Mouse (Mus musculus) frontal cortex, postnatal 14 days (tissue): ENCODE data around the gene Btn2a2.
A peak's percentile ranks its signal among the peaks of the same experiment; 100 is the strongest.

Source experiments
- DNase-seq, 2 experiments: peaks; one replicate each; pipeline ENCODE4 v3.0.0; 2022; ENCODE audit warnings: low spot score in 2 of 2

Gene Btn2a2

DNA sequence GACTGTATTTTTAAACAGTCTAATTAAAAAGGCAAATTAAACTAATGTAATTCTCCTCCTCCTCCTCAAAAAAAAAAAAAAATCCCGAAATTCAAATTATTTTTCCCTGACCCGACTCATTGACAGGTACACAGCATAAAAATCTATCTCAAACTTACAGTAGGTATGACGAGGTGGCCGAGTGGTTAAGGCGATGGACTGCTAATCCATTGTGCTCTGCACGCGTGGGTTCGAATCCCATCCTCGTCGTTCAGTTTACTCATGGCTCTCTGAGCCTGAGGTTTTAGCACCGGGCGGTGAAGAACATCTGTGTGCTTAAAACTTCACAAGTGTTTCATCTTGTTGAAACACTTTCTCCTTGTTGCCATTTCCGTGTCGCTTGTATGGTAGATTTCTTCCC is 33.0 kb upstream of the Btn2a2 start:
- DNase-seq = peak; percentile 42 to 74

DNA sequence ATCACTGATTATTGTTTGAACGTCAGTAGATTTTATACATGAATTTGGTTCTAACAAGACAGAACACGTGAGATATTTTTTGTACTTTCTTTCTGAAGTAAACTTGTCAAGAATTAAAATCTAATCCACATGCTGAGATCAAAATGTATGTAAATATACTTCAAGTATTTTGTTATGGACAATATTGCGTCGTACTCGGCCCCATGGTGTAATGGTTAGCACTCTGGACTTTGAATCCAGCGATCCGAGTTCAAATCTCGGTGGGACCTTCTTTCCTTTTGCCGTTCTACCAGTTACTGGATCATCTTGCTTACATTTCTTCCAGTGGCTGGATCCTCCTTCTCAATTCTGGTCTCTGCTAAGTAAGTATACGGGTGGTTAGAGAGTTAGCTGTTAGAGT is 30.8 kb upstream of the Btn2a2 start:
- DNase-seq = peak; percentile 63 to 81

DNA sequence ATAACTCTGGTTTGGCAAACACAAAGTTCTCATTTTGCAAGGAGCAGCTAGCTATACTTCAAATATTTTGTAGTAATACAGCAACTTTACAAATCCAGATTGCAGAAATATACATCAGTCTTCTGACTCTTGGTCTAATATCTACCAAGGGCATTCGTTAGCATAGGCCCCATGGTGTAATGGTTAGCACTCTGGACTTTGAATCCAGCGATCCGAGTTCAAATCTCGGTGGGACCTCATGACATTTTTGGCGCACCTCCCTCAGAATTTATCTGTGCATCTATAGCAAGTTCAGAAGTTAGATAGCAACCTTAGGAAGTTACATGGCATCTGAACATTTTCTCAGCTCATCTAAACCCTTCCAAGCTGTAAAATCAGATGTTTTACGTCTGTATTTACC is 30.2 kb upstream of the Btn2a2 start:
- DNase-seq = peak; percentile 50 to 83

DNA sequence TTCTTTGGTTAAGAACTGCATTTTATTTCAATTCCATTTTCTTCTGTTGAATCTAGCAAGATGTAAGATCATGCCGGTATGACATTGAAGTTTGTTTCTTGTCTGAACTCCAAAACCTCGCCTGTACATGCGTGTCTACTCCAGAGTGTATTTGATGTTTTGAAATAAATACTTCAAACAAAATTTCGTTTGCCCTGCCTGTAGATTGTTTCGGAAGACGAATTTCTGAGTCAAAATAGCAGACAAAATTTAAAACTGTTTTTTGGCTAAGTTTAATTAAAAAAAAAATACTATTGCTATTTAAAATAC is 29.6 kb upstream of the Btn2a2 start:
- DNase-seq = no peak

DNA sequence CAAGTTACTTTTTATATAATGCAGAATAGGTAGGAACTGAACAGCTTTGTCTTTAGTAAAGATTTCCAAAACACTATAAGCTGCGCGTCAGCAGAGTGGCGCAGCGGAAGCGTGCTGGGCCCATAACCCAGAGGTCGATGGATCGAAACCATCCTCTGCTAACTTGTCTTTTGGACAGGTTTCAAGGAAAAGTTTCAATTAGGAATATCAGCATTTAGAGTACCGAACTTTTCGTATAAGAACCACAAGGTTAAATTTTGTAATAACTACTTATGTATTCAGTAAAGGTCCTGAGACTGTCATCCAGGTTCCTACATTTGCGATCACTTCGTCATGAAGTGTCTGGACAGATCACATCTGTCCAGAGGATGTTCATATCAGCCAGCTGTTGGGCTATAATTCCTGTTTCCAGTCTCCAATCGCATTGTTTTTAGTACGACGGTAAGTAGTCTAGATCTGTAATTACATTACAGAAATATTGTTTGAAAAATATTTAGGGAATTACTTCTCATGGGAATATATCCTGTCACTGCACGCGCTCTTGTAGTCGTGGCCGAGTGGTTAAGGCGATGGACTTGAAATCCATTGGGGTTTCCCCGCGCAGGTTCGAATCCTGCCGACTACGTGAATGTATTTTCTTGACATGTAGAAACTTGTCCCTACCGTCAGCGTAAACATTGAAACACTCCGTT is 29.1 kb upstream of the Btn2a2 start:
- peak; percentile 83 to 94 for DNase-seq

DNA sequence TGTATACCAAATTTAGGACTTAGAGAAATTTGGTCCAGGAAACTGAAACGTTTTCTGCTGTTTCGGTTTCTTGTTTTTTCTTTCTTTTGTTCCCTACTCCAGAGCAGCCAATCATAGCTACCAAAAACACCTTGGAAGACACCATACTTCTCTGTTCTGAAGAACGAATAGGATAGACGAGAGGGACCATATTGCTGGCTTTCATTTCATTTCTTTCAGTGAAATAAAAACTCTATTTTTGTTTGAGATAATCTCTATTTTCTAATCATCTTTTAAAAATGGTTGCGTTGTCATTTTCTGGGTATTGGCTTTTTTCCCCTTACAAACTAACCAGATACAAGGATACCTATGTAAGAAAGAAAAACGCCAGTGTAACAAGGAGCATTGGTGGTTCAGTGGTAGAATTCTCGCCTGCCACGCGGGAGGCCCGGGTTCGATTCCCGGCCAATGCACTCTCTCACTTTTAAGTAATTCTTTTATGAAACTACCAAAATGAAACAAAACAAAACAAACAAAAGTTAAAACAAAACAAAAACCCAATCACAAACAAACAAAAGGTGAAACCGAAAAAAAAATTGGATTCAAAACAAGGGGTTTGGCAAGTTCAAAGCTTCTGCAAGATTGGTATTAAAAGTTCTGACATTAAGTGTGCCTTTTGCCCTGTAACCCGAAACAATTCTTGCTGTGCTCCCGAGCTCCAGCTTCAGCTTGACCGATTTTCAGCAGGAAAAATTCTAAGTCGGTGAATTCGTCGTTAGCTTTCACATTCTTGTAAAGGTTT is 28.4 kb upstream of the Btn2a2 start:
- DNase-seq = peak in 1 of 2 experiments; percentile 70

DNA sequence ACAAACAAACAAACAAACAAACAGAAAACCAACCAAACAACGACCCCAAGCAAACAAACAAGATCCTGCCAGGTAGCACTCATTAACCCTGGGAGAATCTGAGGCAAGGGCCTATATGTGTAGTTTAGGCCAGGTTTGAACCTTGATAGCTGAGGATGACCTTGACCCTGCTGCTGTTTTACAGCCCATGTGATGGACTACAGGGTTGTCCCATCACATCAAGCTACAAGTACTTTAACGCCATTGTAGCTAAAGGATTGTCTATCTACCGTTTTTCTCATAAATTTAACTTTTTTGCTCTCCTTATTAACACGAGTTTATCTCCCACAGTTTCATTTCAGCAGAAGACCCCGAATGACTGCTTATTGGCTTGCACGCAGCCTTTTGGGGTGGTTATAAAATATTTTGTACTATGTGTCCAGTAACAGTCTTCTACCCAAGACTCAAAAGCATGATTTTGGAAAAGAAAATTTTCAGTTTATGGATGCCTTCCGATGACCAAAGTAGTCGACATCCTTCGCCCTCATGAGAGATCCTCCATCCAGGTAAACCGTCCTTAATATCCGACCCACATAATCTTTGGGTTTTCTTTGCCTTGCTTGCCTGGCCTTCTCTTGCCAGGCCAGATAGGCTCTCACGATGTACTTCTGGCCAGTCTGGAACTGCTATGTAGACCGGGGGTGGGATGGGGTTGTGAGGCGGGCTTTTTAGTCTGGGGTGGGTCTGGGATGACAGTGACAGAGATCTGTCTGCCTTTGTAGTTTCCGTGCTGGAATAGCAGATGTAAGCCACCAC is 27.4 kb upstream of the Btn2a2 start:
- no peak for DNase-seq

DNA sequence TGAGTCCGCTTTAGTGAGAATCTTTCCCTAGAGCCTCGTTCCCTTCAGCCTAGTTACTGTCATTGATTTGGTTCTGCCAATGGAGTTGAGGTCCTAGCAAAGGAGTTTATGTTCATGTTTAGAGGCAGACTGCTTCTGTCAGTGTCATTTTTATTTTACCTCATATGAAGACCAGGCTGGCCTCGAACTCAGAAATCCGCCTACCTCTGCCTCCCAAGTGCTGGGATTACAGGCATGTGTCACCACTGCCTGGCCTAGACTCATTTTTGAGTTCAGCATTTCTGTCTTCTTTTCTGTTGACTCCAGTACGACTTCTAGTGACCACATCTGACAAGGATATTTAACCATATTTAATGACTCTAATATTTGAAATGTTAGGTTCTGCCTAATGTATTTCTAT is 26.6 kb upstream of the Btn2a2 start:
- no peak for DNase-seq

DNA sequence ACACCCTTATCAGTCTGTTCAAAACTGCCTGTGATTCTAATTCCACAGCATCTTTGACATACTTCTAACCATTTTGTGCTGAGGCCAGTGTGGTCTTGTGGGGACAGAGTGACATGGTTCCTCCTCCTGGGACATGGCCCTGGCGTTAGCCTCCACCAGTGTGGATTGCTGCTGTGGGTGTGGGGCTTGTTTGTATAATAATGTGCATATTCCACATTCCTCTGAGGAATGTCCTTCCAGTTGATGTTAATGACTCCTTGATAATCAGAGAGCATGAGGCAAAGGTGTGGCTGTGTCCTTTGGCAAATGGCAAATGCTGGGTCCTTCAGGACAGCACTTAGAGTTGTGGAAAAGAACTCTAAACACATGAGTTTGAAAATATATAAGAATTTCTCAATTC is 24.9 kb upstream of the Btn2a2 start:
- no peak for DNase-seq

DNA sequence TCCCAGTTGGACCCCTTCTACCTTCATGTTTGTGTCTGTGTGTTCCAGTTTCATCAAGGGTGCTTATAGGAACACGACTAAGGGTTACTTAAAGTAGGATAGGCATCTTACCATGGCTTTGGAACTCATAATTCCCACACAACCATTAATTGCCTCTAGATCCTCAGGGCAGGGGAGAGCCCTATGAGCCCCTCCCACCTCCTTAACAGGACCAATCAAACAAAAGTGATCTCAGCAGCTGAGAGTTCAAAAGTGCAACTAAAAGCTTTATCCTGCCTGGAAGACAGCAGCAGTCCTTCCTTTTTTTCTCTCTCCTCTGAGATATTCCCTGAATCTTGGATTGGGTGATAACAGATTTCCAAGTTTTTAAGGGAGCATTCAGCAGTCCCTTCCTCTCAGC is 21.5 kb upstream of the Btn2a2 start:
- DNase-seq = no peak

DNA sequence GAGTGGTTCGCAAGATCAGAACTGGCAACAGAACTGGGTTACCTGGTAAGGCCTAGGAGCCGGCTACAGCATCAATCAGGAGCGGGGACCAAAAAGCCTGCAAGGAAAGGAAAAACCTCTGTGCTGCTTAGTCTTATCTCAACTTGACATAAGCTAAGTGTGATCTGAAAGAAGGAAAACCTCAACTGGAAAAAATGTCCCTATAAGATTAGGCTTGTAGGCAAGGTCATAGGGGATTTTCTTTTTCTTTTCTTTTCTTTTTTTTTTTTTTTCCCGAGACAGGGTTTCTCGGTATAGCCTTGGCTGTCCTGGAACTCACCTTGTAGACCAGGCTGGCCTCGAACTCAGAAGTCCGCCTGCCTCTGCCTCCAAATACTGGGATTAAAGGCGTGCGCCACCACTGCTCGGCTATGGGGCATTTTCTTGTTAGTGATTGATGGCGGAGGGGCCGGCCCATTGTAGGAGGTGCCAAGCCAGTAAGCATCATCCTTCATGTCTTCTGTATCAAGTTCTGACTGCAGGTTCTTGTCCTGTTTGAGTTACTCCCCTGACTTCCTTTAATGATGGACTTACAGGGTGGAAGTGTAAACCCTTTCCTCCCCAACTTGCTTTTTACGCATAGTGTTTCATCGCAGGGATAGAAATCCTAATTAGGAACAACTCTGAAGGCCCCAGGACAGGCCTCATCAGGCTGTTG is 18.3 kb upstream of the Btn2a2 start:
- no peak for DNase-seq

DNA sequence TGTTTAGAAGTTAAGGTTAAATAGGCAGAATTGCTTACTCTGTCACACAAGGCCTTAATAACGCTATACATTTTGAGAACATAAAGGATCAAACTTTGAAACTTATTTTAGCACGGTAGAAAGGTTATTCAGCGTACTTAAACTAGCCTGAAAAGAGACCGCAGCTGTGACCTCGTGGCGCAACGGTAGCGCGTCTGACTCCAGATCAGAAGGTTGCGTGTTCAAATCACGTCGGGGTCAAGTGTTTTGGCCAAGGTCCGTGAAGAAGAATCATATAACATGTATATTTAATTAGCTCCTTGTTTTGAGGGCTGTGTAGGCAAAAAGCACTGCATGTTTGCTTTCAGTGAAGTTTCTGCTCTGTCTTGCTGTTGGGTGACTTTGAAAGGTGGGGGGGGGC is 17.7 kb upstream of the Btn2a2 start:
- DNase-seq = no peak

DNA sequence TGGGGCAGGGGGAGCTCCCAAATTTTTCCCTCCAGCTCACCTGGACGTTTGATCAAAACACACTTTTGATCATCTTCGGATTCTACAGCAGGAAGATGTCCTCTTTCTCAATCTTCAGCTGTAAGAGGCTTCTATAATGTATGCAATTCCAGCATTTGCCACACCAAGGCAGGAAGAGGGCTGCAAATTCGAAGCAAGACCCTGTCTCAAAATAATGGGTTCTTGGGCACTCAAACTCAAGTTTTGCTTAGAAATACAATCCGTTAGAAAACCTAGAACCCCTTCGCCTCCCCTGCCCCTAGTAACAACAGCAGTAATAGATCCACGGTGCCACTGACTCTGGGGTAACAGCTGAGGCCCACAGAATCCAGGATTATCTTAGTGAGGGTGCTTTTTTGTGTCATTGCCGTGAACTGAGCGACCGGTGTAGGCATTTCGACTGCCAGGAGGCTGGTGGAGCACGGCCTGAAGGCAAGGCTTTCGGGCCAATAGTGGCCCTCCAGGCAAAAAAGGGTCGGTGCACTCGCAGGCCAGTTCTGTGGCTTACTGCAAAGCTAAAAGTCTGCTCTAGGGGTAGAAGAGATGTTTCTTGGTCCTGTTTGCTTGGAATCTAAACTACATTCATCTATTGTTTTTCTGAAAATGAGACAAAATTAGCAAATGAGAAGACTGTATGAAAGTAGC is 17.1 kb upstream of the Btn2a2 start:
- no peak for DNase-seq

DNA sequence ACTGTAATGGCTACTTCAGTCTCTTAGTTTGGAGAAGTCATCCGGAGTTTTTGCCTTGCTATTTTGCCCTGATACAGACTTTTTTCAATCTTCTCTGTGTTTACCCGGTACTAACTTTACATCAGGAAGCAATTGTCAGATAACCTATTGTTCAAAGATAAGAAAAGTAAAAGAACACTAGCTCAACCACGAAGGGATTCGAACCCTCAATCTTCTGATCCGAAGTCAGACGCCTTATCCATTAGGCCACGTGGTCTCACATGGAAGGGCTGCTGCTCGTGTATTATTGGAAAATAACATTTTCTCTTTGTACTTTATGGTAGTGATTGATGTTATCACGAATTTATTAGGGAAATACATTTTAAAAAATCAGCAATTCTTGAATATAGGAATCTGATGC is 15.1 kb upstream of the Btn2a2 start:
- peak in 1 of 2 experiments; percentile 53 for DNase-seq

DNA sequence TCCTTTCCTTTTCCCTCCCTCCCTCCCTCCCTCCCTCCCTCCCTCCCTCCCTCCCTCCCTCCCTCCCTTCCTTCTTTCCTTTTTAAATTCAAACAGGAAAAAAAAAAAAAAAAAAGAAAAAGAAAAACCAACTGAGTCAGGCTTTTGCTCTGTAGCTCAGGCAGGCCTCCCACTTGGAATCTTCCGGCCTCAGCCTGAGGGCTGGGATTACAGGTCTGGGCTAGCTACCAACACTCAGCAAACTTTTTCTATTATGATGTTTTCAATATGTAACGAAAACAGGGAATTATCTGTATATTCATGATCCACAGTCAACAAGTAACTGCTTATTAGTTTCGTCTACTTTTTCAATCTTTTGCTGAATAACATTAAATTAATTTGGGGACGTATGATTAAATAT is 14.3 kb upstream of the Btn2a2 start:
- DNase-seq = no peak

DNA sequence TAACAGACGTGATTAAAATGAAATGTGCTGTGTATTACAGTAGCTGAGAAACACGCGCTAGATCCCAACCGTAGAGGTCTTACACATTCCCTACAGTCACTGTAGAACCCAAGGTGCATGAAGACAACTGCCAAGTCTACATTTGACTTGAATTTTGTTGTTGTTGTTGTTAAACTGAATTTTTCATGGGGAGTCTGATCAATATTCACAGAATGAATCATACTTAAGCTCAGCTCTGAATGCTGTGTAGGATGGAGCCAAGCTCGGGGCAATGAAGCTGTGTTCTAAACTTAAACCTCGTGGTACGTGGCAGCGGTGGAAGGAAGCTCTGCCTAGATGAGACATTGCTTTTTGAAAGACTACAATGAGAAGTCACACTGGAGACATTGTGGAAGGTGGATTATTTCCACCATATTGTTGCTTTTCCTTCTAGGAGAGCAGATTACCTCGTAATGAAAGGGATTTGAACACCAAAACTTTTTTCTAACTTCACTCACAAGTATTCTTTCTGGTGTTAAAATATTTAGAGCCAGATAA is 13.4 kb upstream of the Btn2a2 start:
- DNase-seq = no peak

DNA sequence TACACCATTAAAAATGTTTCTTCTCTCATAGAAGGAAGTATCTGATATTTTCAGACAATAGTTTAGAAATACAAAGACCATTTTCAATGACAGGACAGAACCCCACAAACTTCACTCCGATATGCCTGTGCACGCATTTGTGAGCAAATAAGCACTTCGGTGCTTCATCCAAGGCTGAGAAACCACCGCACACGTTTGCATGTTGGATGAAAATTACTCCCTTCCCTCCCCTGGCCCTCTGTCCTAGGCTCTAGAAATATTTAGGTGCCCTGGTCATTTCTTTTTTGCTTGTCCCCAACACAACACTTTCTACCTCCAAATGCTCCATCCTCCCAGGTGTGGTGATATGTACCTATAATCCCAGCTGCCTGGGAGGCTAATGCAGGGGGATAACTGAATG is 12.9 kb upstream of the Btn2a2 start:
- DNase-seq = no peak

DNA sequence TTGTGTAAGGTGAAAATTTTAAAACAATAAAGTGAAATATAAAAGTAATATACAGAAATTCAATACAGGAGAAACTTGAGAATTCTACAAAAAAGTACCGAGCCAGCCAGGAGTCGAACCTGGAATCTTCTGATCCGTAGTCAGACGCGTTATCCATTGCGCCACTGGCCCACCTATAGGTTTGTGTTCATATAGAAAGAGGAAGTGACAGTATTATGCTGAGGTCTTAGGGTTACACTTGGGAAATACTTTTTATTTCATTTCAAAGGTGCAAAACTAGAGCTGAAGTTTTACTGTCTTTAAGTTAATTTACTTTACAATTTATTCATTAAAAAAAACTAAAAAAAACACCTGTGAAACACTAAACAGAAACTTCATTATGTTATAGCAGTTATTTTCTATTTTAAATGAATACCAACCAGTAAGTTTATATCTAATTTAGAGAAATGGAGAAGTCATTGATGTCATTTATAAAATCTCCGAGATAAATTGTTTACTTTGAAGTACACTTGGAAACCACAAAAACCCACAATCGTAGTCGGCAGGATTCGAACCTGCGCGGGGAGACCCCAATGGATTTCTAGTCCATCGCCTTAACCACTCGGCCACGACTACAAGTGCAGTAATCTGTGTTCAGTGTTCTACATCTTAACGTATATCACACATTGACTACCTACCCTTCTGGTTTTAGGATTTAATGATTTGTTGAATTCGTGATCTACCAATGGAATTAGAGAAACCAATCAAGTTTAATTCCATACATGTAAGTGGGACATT is 12.0 kb upstream of the Btn2a2 start:
- peak; percentile 62 to 83 for DNase-seq

DNA sequence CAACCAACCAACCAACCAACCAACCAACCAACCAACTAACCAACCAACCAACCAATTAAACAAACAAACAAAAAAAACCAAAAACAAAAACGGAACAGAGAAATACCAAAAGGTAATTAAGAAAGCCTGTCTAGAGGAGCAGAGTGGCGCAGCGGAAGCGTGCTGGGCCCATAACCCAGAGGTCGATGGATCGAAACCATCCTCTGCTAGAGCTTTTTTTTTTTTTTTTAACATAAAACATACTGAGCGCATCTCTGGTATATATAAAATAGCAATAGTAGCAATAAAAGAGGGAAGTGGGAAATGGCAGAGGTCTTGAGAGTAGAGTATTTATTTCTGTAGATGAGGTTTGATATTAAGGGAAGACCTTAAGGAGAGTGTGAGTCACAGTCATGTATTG is 11.3 kb upstream of the Btn2a2 start:
- no peak for DNase-seq

DNA sequence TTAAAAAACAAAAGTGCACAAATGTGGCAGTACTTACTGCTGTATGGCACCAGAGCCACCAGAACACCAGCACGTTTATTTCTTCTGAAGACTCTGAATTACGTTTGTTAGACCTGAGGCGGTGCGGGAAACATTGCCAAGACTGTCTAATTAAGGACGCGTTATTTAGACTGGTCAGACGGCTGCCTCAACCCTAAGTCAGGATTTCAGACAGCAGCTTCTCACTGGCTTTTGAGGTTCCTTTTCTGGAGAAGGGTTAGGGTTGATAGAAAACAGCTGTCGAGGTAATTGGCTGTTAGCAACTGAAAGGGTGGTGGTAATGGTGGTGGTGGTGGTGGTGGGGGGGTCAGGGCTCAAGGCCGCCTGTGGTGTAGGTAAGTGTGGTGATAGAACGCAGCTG is 10.0 kb upstream of the Btn2a2 start:
- DNase-seq = no peak
